Mouse (Mus musculus) midbrain, embryonic 11.5 days (tissue): ENCODE data around the gene Rerg. TPM values are rescaled to one million over a fixed set of nuclear protein-coding genes. Genes with fewer than 3 reads are reported as not detected.

Experiments used
- ATAC-seq: fragments of 200-750 bp; cut with Nextera tagmentation; 2 replicates; pipeline ENCODE4 v1.8.0; 2017; ENCODE audit warnings: moderate TSS enrichment, moderate library complexity; ENCODE audit not compliant: low FRiP score
- DNase-seq: peaks from one replicate; pipeline ENCODE4 v3.0.0; 2015; ENCODE audit warnings: low spot score; ENCODE audit errors: missing footprints
- H3K27ac ChIP-seq: fragments of 300-500 bp; sonication (generic); 2 replicates; pipeline ENCODE4 v1.5.1; 2014; ENCODE audit warnings: low read depth, low read length
- H3K27me3 ChIP-seq: fragments of 300-500 bp; sonication (generic); 2 replicates; pipeline ENCODE4 v1.6.1; 2014; ENCODE audit warnings: mild to moderate bottlenecking, low read length, moderate library complexity, mixed read lengths; ENCODE audit not compliant: control insufficient read depth, insufficient read depth
- H3K36me3 ChIP-seq: fragments of 300-500 bp; sonication (generic); 2 replicates; pipeline ENCODE4 v1.6.1; 2014; ENCODE audit warnings: mild to moderate bottlenecking, low read length, moderate library complexity, mixed read lengths; ENCODE audit not compliant: control insufficient read depth, insufficient read depth
- H3K4me1 ChIP-seq: fragments of 300-500 bp; sonication (generic); 2 replicates; pipeline ENCODE4 v1.6.1; 2014; ENCODE audit warnings: low read length; ENCODE audit not compliant: control insufficient read depth, insufficient read depth
- H3K4me2 ChIP-seq: fragments of 300-500 bp; sonication (generic); 2 replicates; pipeline ENCODE4 v1.6.1; 2014; ENCODE audit warnings: mild to moderate bottlenecking, moderate library complexity
- H3K4me3 ChIP-seq: fragments of 300-500 bp; sonication (generic); 2 replicates; pipeline ENCODE4 v1.5.1; 2014; ENCODE audit warnings: low read depth, low read length
- H3K9ac ChIP-seq: fragments of 300-500 bp; sonication (generic); 2 replicates; pipeline ENCODE4 v1.6.1; 2014; ENCODE audit warnings: low read length
- H3K9me3 ChIP-seq: fragments of 300-500 bp; sonication (generic); 2 replicates; pipeline ENCODE4 v1.6.1; 2016; ENCODE audit warnings: low read length; ENCODE audit not compliant: control insufficient read depth
- WGBS: fragments of 180-500 bp; shearing (Covaris S2); extraction: QIAGEN DNeasy Blood & Tissue Kit; methylation state at CpG from one replicate; pipeline ENCODE4 v1.1.7; 2014; 5-methylcytosine and 5-hydroxymethylcytosine counted together
- polyA plus RNA-seq: library from polyadenylated mRNA; unstranded; fragments of >200 nt; fragmentation: Nextera tagmentation; extraction: Ambion mirVana; gene quantifications from 2 replicates; pipeline ENCODE4 v1.2.1, GENCODE M21; 2014

Gene Rerg
- polyA plus RNA-seq, 1 experiment from 2014 or later = 1.00 TPM

DNA sequence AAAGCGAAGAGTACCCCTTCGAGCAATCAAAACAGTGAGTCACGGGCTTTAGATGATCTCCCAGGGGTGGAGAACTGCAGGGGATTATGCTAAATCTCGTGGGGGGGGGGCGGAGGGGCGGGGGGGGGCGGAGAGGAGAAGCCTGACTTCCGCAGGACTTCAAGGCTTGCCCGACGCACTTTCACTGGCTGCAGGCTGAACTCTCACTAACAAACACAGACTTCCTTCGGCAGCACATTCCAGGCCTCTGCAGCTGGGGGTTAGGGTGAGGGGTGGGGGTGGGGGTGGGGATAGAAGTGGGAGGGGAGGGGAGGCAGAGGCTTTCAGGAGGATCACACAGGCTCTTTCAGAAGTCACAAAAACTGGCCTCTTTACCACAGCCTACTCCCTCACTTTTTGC is 27.5 kb downstream of the Rerg start:
- H3K4me3 ChIP-seq = peak overlapping the region; percentile 12; the same call in 1 of the 2 replicates
- peak overlapping the region; percentile 9; the same call in 1 of the 2 replicates for H3K9ac ChIP-seq
- H3K27me3 ChIP-seq = no peaks in the 10 kb centered on the region
- WGBS = 0% methylated on average over 8 of the region's 11 CpGs
- peak overlapping the region; percentile 39 for H3K4me2 ChIP-seq
- peak; percentile 89 for ATAC-seq
- no peaks in the 10 kb centered on the region for H3K36me3 ChIP-seq
- H3K27ac ChIP-seq = no peak overlapping the region
- no peaks in the 10 kb centered on the region for H3K9me3 ChIP-seq
- H3K4me1 ChIP-seq = peaks cover 4% of the 10 kb centered on the region; the same call in 1 of the 2 replicates
- no peak for DNase-seq

DNA sequence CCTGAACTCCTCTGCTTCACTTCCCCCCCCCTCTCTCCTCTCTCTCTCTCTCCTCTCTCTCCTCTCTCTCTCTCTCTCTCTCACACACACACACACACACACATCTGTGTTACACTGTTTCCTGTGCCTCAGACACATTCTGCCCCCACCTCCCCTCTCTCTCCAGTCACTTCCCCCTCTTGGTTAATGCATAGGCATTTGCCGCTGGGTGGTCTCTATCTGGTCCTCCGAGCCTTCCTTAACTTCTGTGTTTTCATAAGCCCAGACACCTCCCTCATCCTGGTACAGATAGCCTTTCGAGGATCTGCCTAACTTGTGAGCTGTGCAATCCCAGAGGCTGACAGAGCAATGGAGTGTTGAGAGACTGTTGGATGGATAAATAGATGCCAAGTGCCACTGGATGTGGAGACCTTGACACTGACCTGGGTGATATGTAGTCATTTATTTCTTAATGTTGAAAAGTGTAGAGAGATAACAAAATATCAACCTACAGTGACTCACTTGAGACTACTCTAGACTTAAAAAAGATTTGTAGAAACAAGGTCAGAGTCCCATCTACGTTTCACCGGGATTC is 29.0 kb downstream of the Rerg start:
- no peaks in the 10 kb centered on the region for H3K36me3 ChIP-seq
- WGBS = 61% methylated on average over 5 of the region's 5 CpGs
- H3K27me3 ChIP-seq = no peaks in the 10 kb centered on the region
- H3K4me3 ChIP-seq = no peak overlapping the region
- H3K4me1 ChIP-seq = peaks cover 4% of the 10 kb centered on the region; the same call in 1 of the 2 replicates
- ATAC-seq = no peak
- H3K27ac ChIP-seq = no peak overlapping the region
- H3K9ac ChIP-seq = no peak overlapping the region
- H3K9me3 ChIP-seq = no peaks in the 10 kb centered on the region
- no peak for DNase-seq
- H3K4me2 ChIP-seq = no peak overlapping the region

DNA sequence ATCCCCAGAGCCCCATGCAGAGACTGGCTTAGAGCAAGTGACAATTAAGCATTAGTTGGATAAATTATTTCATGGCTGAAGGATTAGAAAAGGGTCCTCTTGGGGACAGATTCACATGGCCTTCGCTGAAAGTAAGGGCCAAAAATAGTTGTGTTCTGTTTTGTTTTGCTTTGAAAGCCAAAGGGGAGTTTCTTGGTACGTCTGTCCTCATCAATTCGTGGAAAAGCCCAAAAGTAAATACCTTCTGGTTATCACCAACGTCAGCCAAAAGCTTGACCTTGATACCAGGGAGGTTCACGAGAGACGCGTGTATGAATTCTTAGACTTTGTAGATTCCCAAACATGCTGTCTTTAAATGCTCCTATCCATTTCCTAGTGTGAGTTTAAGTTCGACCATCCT is 31.5 kb downstream of the Rerg start:
- Histone ChIP-seq H3K4me2 (no peak overlapping the region), H3K9ac (no peak overlapping the region), H3K27me3 (no peaks in the 10 kb centered on the region), H3K27ac (no peak overlapping the region), H3K4me3 (no peak overlapping the region), H3K4me1 (peaks cover 8% of the 10 kb centered on the region), H3K36me3 (no peaks in the 10 kb centered on the region), H3K9me3 (no peaks in the 10 kb centered on the region)
- DNase-seq (no peak), ATAC-seq (no peak)
- WGBS = 75% methylated on average over 8 of the region's 8 CpGs

DNA sequence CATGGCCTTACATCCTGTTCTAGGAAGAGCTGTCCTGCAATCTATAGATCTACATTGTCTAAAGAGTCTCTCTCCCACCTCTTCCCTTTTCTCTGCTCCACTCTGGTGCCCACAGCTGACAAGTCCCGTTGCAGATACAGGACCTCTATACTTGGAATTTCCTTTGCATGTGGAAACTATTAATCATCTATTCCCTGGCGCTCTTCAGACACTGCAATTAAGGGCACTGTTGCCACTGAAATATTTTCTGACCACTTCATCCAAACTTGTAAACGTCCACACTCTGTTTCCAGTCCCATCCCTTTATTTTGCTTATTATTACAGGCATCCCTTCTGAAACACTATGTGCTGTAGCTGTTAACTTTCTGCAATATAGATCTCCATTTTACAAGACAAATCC is 31.9 kb downstream of the Rerg start:
- no peaks in the 10 kb centered on the region for H3K36me3 ChIP-seq
- H3K4me2 ChIP-seq = no peak overlapping the region
- H3K9me3 ChIP-seq = no peaks in the 10 kb centered on the region
- no peak overlapping the region for H3K4me3 ChIP-seq
- peaks cover 8% of the 10 kb centered on the region for H3K4me1 ChIP-seq
- ATAC-seq = no peak
- no peaks in the 10 kb centered on the region for H3K27me3 ChIP-seq
- WGBS = 74% methylated on average over 3 of the region's 3 CpGs
- DNase-seq = no peak
- no peak overlapping the region for H3K9ac ChIP-seq
- no peak overlapping the region for H3K27ac ChIP-seq

DNA sequence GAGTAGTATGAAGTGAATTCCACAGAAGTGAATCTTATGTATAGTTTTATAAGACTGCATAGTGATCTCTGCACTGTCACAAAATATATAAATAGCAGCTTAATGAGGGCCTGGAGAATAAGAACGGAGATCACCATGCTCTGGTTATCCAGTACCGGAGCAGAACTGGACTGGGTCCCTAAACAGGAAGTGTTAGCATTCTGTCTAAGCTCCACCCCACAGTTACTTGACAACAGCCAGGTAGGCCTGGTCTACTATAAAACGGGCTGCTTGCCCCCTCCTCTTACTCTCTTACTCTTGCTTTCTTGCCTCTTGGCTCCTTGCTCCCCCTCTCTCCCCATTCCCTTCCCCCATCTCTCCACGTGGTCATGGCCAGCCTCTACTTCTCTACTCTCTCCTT is 33.9 kb downstream of the Rerg start:
- no peak overlapping the region for H3K4me2 ChIP-seq
- H3K27me3 ChIP-seq = no peaks in the 10 kb centered on the region
- WGBS = 95% methylated on average over 4 of the region's 4 CpGs
- DNase-seq (no peak), ATAC-seq (no peak)
- H3K27ac ChIP-seq = no peak overlapping the region
- H3K9me3 ChIP-seq = no peaks in the 10 kb centered on the region
- peaks cover 4% of the 10 kb centered on the region for H3K4me1 ChIP-seq
- H3K36me3 ChIP-seq = no peaks in the 10 kb centered on the region
- no peak overlapping the region for H3K4me3 ChIP-seq
- no peak overlapping the region for H3K9ac ChIP-seq

DNA sequence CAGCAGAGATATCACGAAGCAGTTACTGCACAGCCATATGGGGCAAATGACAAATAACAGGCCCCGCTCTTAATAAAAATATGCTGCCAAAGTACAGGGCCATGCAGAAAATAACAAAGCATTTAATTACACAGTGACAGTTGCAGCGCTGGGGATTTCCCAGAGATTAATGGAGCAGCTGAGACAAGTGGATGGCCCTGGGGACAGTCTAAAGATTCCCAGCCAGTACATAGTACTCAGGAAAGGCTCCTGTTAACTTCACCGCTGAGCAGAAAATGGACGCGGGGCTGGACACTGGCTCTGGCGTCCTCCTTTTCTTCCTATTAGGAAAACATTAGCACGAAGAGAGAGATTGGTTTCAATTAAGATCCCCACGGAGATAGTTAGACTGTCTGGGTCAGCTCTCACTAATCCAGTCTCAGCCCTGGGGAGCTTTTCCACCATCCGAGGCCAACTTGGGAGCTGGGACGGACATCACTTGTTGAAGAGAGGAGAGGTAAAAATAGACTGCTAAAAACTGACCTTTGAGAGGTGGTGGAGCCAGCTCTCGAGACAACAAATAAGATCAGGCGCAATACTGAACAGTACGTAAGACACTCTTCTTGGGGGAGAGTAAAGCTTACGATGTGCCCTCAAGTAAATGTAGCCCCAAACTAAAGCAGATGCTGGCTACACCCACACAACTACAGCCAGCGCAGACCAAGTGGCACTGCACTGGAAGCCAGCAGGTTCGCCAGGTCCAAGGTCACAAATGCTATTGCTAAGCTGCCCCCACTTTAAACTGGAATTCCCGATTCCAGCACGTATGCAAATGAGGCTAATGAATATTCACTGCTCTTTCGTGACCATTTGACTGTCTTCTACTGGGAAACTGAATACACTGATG is 34.5 kb downstream of the Rerg start:
- ATAC-seq = peak; percentile 63
- H3K36me3 ChIP-seq = no peaks in the 10 kb centered on the region
- WGBS = 55% methylated on average over 20 of the region's 20 CpGs
- no peaks in the 10 kb centered on the region for H3K9me3 ChIP-seq
- peaks cover 4% of the 10 kb centered on the region for H3K4me1 ChIP-seq
- no peak overlapping the region for H3K27ac ChIP-seq
- H3K4me2 ChIP-seq = no peak overlapping the region
- H3K9ac ChIP-seq = no peak overlapping the region
- no peak overlapping the region for H3K4me3 ChIP-seq
- no peaks in the 10 kb centered on the region for H3K27me3 ChIP-seq
- DNase-seq = peak; percentile 89

DNA sequence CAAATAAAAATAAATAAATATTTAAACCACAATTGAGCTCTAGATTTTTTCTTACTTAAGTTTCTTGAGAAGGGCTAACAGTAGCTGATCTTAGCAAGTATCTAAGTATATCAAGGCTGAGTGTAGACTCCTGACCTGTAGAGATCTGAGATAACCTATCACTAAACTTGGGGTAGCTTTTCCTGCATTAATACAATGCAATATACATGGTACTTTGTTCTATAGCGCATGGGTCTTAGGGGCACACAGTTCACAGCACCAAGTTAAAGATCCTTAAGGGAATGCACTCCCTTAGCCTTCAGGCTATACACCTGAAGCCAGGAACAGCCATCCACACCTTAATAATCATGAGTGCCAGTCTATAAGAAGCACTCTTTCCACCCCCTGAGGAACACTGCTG is 38.5 kb downstream of the Rerg start:
- Histone ChIP-seq H3K27me3 (no peaks in the 10 kb centered on the region), H3K27ac (no peak overlapping the region), H3K4me3 (no peak overlapping the region), H3K4me2 (no peak overlapping the region), H3K4me1 (peaks cover 4% of the 10 kb centered on the region), H3K9me3 (no peaks in the 10 kb centered on the region), H3K36me3 (no peaks in the 10 kb centered on the region), H3K9ac (no peak overlapping the region)
- WGBS = 87% methylated on average over 1 of the region's 1 CpGs
- ATAC-seq = no peak
- DNase-seq = no peak

DNA sequence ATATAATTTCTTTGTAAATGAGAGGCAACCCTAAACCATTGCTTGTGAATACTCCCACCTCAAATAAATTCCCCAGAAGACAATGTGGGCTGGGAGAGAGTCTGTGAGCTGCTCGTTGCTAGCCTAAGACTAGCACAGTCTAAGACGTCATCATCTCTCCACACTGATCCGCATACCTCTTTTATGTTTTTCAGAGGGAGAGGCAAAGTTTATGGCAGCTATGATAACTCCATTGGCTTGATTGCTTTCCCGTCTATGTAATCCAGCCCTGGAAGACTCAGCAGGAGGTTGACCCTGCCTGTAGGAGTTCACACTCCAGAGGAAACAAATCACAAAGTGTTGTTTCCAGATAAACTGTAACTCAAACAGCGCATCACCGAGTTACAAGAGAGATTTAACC is 38.9 kb downstream of the Rerg start:
- H3K9ac ChIP-seq = no peak overlapping the region
- peaks cover 4% of the 10 kb centered on the region for H3K4me1 ChIP-seq
- H3K4me3 ChIP-seq = no peak overlapping the region
- ATAC-seq = no peak
- no peaks in the 10 kb centered on the region for H3K27me3 ChIP-seq
- no peaks in the 10 kb centered on the region for H3K36me3 ChIP-seq
- H3K4me2 ChIP-seq = no peak overlapping the region
- WGBS = 55% methylated on average over 6 of the region's 6 CpGs
- H3K27ac ChIP-seq = no peak overlapping the region
- H3K9me3 ChIP-seq = no peaks in the 10 kb centered on the region
- no peak for DNase-seq

DNA sequence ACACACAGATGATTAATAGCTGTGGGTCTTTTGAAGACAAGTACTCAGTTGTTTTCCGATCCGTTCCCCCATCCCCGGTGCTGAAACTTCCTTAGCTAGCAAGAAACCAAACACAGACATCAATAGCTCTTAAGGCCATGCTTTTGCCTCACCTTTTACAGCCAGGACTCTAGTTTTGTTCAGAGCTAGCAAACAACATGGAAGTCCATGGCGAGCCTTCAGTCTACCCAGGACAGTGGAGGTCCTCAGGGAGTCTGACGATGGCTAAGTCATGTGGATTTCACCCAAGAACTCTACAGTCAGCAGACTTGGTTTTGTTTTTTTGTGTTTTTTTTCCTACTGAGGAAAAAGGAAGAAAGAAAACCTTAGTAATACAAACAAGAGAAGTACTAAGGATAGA is 43.4 kb downstream of the Rerg start:
- ATAC-seq = no peak
- Histone ChIP-seq H3K27me3 (no peaks in the 10 kb centered on the region), H3K36me3 (no peaks in the 10 kb centered on the region), H3K27ac (no peak overlapping the region), H3K4me2 (no peak overlapping the region), H3K9ac (no peak overlapping the region), H3K9me3 (no peaks in the 10 kb centered on the region), H3K4me1 (no peaks in the 10 kb centered on the region), H3K4me3 (no peak overlapping the region)
- 90% methylated on average over 5 of the region's 5 CpGs for WGBS
- DNase-seq = no peak
